Mouse (Mus musculus) lung, embryonic 14.5 days (tissue): ENCODE results near the gene Sugct. TPM values are rescaled to one million over a fixed set of nuclear protein-coding genes. Genes with fewer than 3 reads are reported as not detected.
A peak's percentile ranks its signal among the peaks of the same experiment; 100 is the strongest.

ENCODE experiments used
- ATAC-seq: fragments of 200-750 bp; cut with Nextera tagmentation; 2 replicates; pipeline ENCODE4 v1.8.0; 2017; ENCODE audit warnings: mild to moderate bottlenecking, moderate TSS enrichment, moderate library complexity; ENCODE audit not compliant: insufficient read depth
- DNase-seq: peaks from one replicate; pipeline ENCODE4 v3.0.0-alpha.2; 2015
- H3K27ac ChIP-seq: fragments of 300-500 bp; sonication (generic); 2 replicates; pipeline ENCODE4 v1.5.1; 2014; ENCODE audit warnings: low read depth, mild to moderate bottlenecking, moderate library complexity
- H3K27me3 ChIP-seq: fragments of 300-500 bp; sonication (generic); 2 replicates; pipeline ENCODE4 v1.6.1; 2014; ENCODE audit warnings: low read length, control low read depth; ENCODE audit not compliant: insufficient read depth
- H3K36me3 ChIP-seq: fragments of 300-500 bp; sonication (generic); 2 replicates; pipeline ENCODE4 v1.6.1; 2014; ENCODE audit warnings: control low read depth; ENCODE audit not compliant: insufficient read depth
- H3K4me1 ChIP-seq: fragments of 300-500 bp; sonication (generic); 2 replicates; pipeline ENCODE4 v1.6.1; 2014; ENCODE audit warnings: antibody characterized with exemption, control low read depth; ENCODE audit not compliant: insufficient read depth
- H3K4me2 ChIP-seq: fragments of 300-500 bp; sonication (generic); 2 replicates; pipeline ENCODE4 v1.6.1; 2014; ENCODE audit warnings: mild to moderate bottlenecking
- H3K4me3 ChIP-seq: fragments of 300-500 bp; sonication (generic); 2 replicates; pipeline ENCODE4 v1.5.1; 2014; ENCODE audit warnings: low read depth, low read length
- H3K9ac ChIP-seq: fragments of 300-500 bp; sonication (generic); 2 replicates; pipeline ENCODE4 v1.6.1; 2014
- H3K9me3 ChIP-seq: fragments of 300-500 bp; sonication (generic); 2 replicates; pipeline ENCODE4 v1.6.1; 2016; ENCODE audit warnings: low read depth, low read length, control low read depth
- CTCF ChIP-seq: IDR thresholded peaks from 2 replicates; pipeline ENCODE4 v1.5.1; 2016; ENCODE audit warnings: antibody characterized with exemption, low read depth
- WGBS: fragments of 180-500 bp; shearing (Covaris S2); extraction: QIAGEN DNeasy Blood & Tissue Kit; methylation state at CpG from one replicate; pipeline ENCODE4 v1.1.7; 2014; 5-methylcytosine and 5-hydroxymethylcytosine counted together
- polyA plus RNA-seq: library from polyadenylated mRNA; unstranded; fragments of >200 nt; fragmentation: Nextera tagmentation; extraction: Ambion mirVana; gene quantifications from 2 replicates; pipeline ENCODE4 v1.2.1, GENCODE M21; 2014

The Sugct gene
- polyA plus RNA-seq, 1 experiment from 2014 or later, result 3.0 TPM

- WGBS, result 15% methylated on average over 8 of the region's 8 CpGs
- Histone ChIP-seq H3K27ac (0 out of 2 replicates have a peak overlapping the region, but pooled peaks have one; percentile 8), H3K27me3 (no peaks in the 10 kb centered on the region), H3K4me3 (no peak overlapping the region), H3K9ac (no peak overlapping the region), H3K4me2 (peak overlapping the region; percentile 35; the same call in 1 of the 2 replicates), H3K36me3 (no peaks in the 10 kb centered on the region), H3K4me1 (peaks cover 5% of the 10 kb centered on the region; the same call in 1 of the 2 replicates), H3K9me3 (no peaks in the 10 kb centered on the region)
- DNase-seq (peak; percentile 52), ATAC-seq (peak; percentile 75; the same call in 1 of the 2 replicates)
- no peak for TF ChIP-seq CTCF
Observed at GRCm38 (mm10) chr13:17185253-17185652, 510.1 kb downstream of the Sugct start.

- no peak for DNase-seq
- H3K4me1 ChIP-seq, result no peaks in the 10 kb centered on the region
- no peak overlapping the region for H3K4me3 ChIP-seq
- no peak overlapping the region for H3K27ac ChIP-seq
- no peak overlapping the region for H3K9ac ChIP-seq
- no peak overlapping the region for H3K4me2 ChIP-seq
- TF ChIP-seq CTCF, result no peak
- no peaks in the 10 kb centered on the region for H3K36me3 ChIP-seq
- no peaks in the 10 kb centered on the region for H3K9me3 ChIP-seq
- WGBS, result 62% methylated on average over 3 of the region's 3 CpGs
- ATAC-seq, result no peak
- no peaks in the 10 kb centered on the region for H3K27me3 ChIP-seq
Observed at GRCm38 (mm10) chr13:17165917-17166316, 529.4 kb downstream of the Sugct start.

DNA sequence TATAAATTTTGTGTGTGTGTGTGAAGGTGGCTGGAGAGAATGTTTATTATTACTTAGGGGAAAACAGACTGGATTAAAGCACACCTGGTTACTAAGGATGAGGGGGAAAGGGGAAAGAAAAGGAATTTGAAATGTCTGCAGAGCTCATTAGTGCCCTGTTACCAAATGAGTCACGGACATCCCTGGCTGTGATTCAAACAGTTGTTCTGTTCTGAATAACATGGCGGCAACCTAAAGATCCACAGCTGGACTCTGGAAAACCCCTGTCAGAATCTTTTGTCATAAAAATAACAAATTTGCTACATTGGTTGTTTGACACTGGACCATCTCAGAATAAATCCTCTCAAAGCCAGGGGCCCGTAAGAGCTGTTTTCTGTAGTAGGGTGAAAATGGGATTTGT, 530.6 kb downstream of the Sugct start:
- Histone ChIP-seq H3K36me3 (no peaks in the 10 kb centered on the region), H3K9me3 (no peaks in the 10 kb centered on the region), H3K4me1 (no peaks in the 10 kb centered on the region), H3K4me2 (no peak overlapping the region), H3K4me3 (no peak overlapping the region), H3K27me3 (no peaks in the 10 kb centered on the region), H3K9ac (no peak overlapping the region), H3K27ac (no peak overlapping the region)
- TF ChIP-seq CTCF, result no peak
- DNase-seq (no peak), ATAC-seq (no peak)
- WGBS, result 51% methylated on average over 3 of the region's 3 CpGs

DNA sequence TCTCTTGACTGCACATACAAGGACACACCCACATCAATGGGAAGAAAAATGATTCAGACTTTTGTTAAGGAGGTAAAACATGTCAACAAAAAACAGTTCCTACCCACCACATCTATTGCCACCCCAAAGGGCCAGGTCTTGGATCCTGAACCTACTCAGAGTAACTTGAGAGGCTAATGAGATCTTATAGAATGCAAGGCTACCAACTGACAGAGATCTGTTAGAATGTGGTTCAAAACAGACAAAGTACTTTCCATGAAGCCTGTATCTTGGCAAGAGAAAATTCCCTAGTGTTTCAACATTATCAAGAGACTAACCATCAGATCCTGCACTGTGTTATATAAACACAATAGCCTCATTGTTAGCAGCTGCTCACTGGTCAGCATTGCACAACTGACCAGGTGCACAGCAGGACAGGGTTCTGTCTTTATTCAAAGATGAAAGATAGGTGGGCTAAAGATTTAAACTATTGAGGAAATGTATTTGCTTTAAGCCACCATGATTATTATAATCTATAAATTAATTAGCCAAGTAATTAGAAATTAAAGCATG, 548.8 kb downstream of the Sugct start:
- H3K9me3 ChIP-seq, result no peaks in the 10 kb centered on the region
- H3K27me3 ChIP-seq, result no peaks in the 10 kb centered on the region
- H3K36me3 ChIP-seq, result no peaks in the 10 kb centered on the region
- no peak overlapping the region for H3K27ac ChIP-seq
- H3K4me3 ChIP-seq, result no peak overlapping the region
- ATAC-seq (peak; percentile 35; the same call in 1 of the 2 replicates), DNase-seq (peak; percentile 3)
- no peaks in the 10 kb centered on the region for H3K4me1 ChIP-seq
- H3K9ac ChIP-seq, result no peak overlapping the region
- H3K4me2 ChIP-seq, result no peak overlapping the region
- TF ChIP-seq CTCF, result no peak

DNA sequence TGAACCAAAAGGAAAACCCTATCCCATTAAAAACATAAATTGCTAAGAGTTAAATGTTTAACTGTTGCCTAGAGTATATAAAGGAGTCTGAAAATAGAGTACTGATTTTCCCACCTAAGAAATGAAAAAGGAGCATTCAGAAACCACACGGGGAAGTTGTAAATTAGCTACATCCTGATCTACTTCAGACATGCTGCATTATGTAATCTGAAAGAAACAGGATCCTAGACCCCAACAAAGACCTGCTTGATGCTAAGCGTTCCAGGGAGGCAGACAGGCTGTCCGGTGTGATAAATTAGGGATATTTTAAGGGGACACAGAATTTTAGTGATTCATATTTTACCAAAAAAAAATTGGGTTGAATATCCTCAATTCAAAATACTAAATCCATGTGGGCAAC, 579.3 kb downstream of the Sugct start:
- no peak overlapping the region for H3K27ac ChIP-seq
- H3K4me1 ChIP-seq, result no peaks in the 10 kb centered on the region
- no peak overlapping the region for H3K4me3 ChIP-seq
- TF ChIP-seq CTCF, result no peak
- WGBS, result 51% methylated on average over 3 of the region's 3 CpGs
- no peaks in the 10 kb centered on the region for H3K36me3 ChIP-seq
- no peak overlapping the region for H3K4me2 ChIP-seq
- no peaks in the 10 kb centered on the region for H3K27me3 ChIP-seq
- ATAC-seq, result no peak
- H3K9ac ChIP-seq, result no peak overlapping the region
- H3K9me3 ChIP-seq, result no peaks in the 10 kb centered on the region
- no peak for DNase-seq

- WGBS, result 64% methylated on average over 1 of the region's 1 CpGs
- no peak for TF ChIP-seq CTCF
- H3K27ac ChIP-seq, result no peak overlapping the region
- H3K27me3 ChIP-seq, result no peaks in the 10 kb centered on the region
- H3K36me3 ChIP-seq, result no peaks in the 10 kb centered on the region
- peak; percentile 63; the same call in 1 of the 2 replicates for ATAC-seq
- H3K4me1 ChIP-seq, result no peaks in the 10 kb centered on the region
- H3K9me3 ChIP-seq, result no peaks in the 10 kb centered on the region
- H3K4me2 ChIP-seq, result no peak overlapping the region
- no peak overlapping the region for H3K9ac ChIP-seq
- peak; percentile 69 for DNase-seq
- no peak overlapping the region for H3K4me3 ChIP-seq
Observed at GRCm38 (mm10) chr13:17102372-17102771, 593.0 kb downstream of the Sugct start.

GRCm38 (mm10) chr13:17086547-17086946, 608.8 kb downstream of the Sugct start:
- Histone ChIP-seq H3K27ac (no peak overlapping the region), H3K9me3 (no peaks in the 10 kb centered on the region), H3K9ac (no peak overlapping the region), H3K4me3 (no peak overlapping the region), H3K36me3 (no peaks in the 10 kb centered on the region), H3K4me1 (peaks cover 5% of the 10 kb centered on the region; the same call in 1 of the 2 replicates), H3K27me3 (no peaks in the 10 kb centered on the region), H3K4me2 (no peak overlapping the region)
- ATAC-seq (peak; percentile 88), DNase-seq (peak; percentile 74)
- no peak for TF ChIP-seq CTCF
- 14% methylated on average over 2 of the region's 2 CpGs for WGBS
